Comparison of ENCODE assay signal across 9 mouse cellular contexts in genomic region chr1:179446127-179446844, GRCm38 (mm10).
A peak's percentile ranks its signal among the peaks of the same experiment; 100 is the strongest.
DNase-seq lines count a peak whose midpoint lies in the region; ATAC-seq and TF ChIP-seq lines count a peak whose summit lies in the region.
"Had no signal": no experiment of that assay in that cellular context is flagged by ENCODE, and none has a peak within 500 bp of the region (broad histone marks: within the 10 kb centered on the region; RNA-seq: fewer than 3 reads in every experiment).

No protein-coding gene starts in this region.

- H3K27me3 ChIP-seq in kidney, adult 2 months (replicated peaks; ENCODE audit: control insufficient read depth, insufficient read depth, low read length): no peaks in the 10 kb centered on the region
- peaks cover 17% of the 10 kb centered on the region; the same call in 1 of the 2 replicates for H3K27me3 ChIP-seq in forebrain, embryonic 11.5 days (ENCODE audit: control insufficient read depth, insufficient read depth, low read length)
- H3K27me3 ChIP-seq in limb, embryonic 10.5 days (ENCODE audit: low read depth, poor library complexity, severe bottlenecking): no peaks in the 10 kb centered on the region; the same call in 1 of the 2 replicates
- no peaks in the 10 kb centered on the region for H3K27me3 ChIP-seq in neural tube, embryonic 13.5 days

- no peak for TF ChIP-seq POLR2A in kidney, adult 2 months (IDR thresholded peaks at IDR 0.05; ENCODE audit: low read depth, low read length)

- no peaks in the 10 kb centered on the region for H3K9me3 ChIP-seq in forebrain, embryonic 11.5 days (ENCODE audit: control insufficient read depth, low read length)
- H3K9me3 ChIP-seq in limb, embryonic 10.5 days (replicated peaks): no peaks in the 10 kb centered on the region
- H3K9me3 ChIP-seq in neural tube, embryonic 13.5 days: no peaks in the 10 kb centered on the region

- no peak overlapping the region for H3K4me3 ChIP-seq in kidney, adult 2 months (ENCODE audit: insufficient read depth, low read depth, low read length)
- H3K4me3 ChIP-seq in forebrain, embryonic 11.5 days (ENCODE audit: low read depth, low read length): no peak overlapping the region
- no peak overlapping the region for H3K4me3 ChIP-seq in limb, embryonic 10.5 days
- H3K4me3 ChIP-seq in neural tube, embryonic 13.5 days: no peak overlapping the region
- no peak overlapping the region for H3K4me3 ChIP-seq in gastrocnemius, adult 2 months

- DNase-seq in kidney, postnatal 10 days: peak; percentile 12
- DNase-seq in kidney, adult 2 months: no peak
- peak; percentile 74 for DNase-seq in forebrain, embryonic 11.5 days (ENCODE audit: low spot score)
- peak; percentile 81 for DNase-seq in limb, embryonic 10.5 days (ENCODE audit: low spot score)
- DNase-seq in gastrocnemius, adult 2 months: no peak
- DNase-seq in frontal cortex, postnatal 10 days (ENCODE audit: low spot score in 2 of 2): no peak
- DNase-seq in left cerebral cortex, postnatal 25 days (ENCODE audit: low spot score in 2 of 2): no peak
- DNase-seq: right cerebral cortex, adult 18-20 months had no signal

- no peaks in the 10 kb centered on the region for H3K4me1 ChIP-seq in kidney, adult 2 months (ENCODE audit: control insufficient read depth, insufficient read depth, low read length)
- no peaks in the 10 kb centered on the region; the same call in 1 of the 2 replicates for H3K4me1 ChIP-seq in forebrain, embryonic 11.5 days (replicated peaks; ENCODE audit: control insufficient read depth, insufficient read depth, low read length)
- peaks cover 41% of the 10 kb centered on the region for H3K4me1 ChIP-seq in limb, embryonic 10.5 days
- H3K4me1 ChIP-seq in neural tube, embryonic 13.5 days (replicated peaks): peaks cover 32% of the 10 kb centered on the region

- H3K4me2 ChIP-seq in forebrain, embryonic 11.5 days (ENCODE audit: low read depth, low read length, severe bottlenecking): no peak overlapping the region
- peak overlapping the region; percentile 35 for H3K4me2 ChIP-seq in neural tube, embryonic 13.5 days

- H3K27ac ChIP-seq in kidney, adult 2 months (ENCODE audit: insufficient read depth, low read depth, low read length): no peak overlapping the region
- no peak overlapping the region for H3K27ac ChIP-seq in forebrain, embryonic 11.5 days (ENCODE audit: low read depth, low read length)
- peak overlapping the region; percentile 84 for H3K27ac ChIP-seq in limb, embryonic 10.5 days
- peak overlapping the region; percentile 82 for H3K27ac ChIP-seq in neural tube, embryonic 13.5 days (replicated peaks)
- no peak overlapping the region for H3K27ac ChIP-seq in gastrocnemius, adult 2 months

- no peaks in the 10 kb centered on the region for H3K36me3 ChIP-seq in kidney, adult 2 months (ENCODE audit: control insufficient read depth, insufficient read depth, low read length)
- no peaks in the 10 kb centered on the region for H3K36me3 ChIP-seq in forebrain, embryonic 11.5 days (ENCODE audit: control insufficient read depth, insufficient read depth, low read length)
- H3K36me3 ChIP-seq in limb, embryonic 10.5 days: no peaks in the 10 kb centered on the region; the same call in 1 of the 2 replicates
- no peaks in the 10 kb centered on the region for H3K36me3 ChIP-seq in neural tube, embryonic 13.5 days

- no peak for TF ChIP-seq CTCF in kidney, adult 2 months (conservative IDR thresholded peaks at IDR 0.05; ENCODE audit: insufficient read depth, insufficient read length, low read depth, low read length)
- no peak for TF ChIP-seq CTCF in gastrocnemius, adult 2 months (IDR thresholded peaks at IDR 0.05)

- 49% methylated on average over 17 of the region's 17 CpGs for WGBS in kidney, adult 2 months
- 24% methylated on average over 17 of the region's 17 CpGs for WGBS in forebrain, embryonic 11.5 days
- WGBS in limb, embryonic 10.5 days: 36% methylated on average over 17 of the region's 17 CpGs
- 19% methylated on average over 17 of the region's 17 CpGs for WGBS in neural tube, embryonic 13.5 days

- ATAC-seq in forebrain, embryonic 11.5 days (replicated peaks; ENCODE audit: low FRiP score): peak; percentile 81
- ATAC-seq in neural tube, embryonic 13.5 days (ENCODE audit: low read depth): peak; percentile 74

- intact Hi-C loops in gastrocnemius, adult 2 months (cut with DNase I): no loop called here
- intact Hi-C loops in left cerebral cortex, postnatal 25 days (cut with DNase I): no loop called here

- no peak overlapping the region for H3K9ac ChIP-seq in forebrain, embryonic 11.5 days (ENCODE audit: low read length)
- H3K9ac ChIP-seq in neural tube, embryonic 13.5 days: no peak overlapping the region

Comparison
In these comparisons a context has a peak if more than half of its experiments do, and no peak if none do; other contexts are left out.
1. DNase-seq: peak in kidney, postnatal 10 days (single experiment), forebrain, embryonic 11.5 days (single experiment) and limb, embryonic 10.5 days (single experiment); none in kidney, adult 2 months (single experiment), gastrocnemius, adult 2 months (single experiment), frontal cortex, postnatal 10 days (0 of 2) and left cerebral cortex, postnatal 25 days (0 of 2).
2. H3K27ac ChIP-seq: peak in limb, embryonic 10.5 days (single experiment) and neural tube, embryonic 13.5 days (single experiment); none in kidney, adult 2 months (single experiment), forebrain, embryonic 11.5 days (single experiment) and gastrocnemius, adult 2 months (single experiment).